Mouse (Mus musculus) limb, embryonic 10.5 days (tissue): Measurements from ENCODE around the gene Rere. TPM values are rescaled to one million over a fixed set of nuclear protein-coding genes. Genes with fewer than 3 reads are reported as not detected.
"Not testable (repeated sequence)": the region's sequence is repeated elsewhere in the genome, so short reads cannot be mapped to it uniquely, and the experiment has no call there.

Source experiments
- DNase-seq: peaks from one replicate; pipeline ENCODE4 v3.0.0-alpha.2; 2017; ENCODE audit warnings: low spot score
- H3K27ac ChIP-seq: fragments of 300-500 bp; sonication (generic); 2 replicates; pipeline ENCODE4 v1.5.1; 2016; ENCODE audit warnings: mild to moderate bottlenecking
- H3K27me3 ChIP-seq: fragments of 300-500 bp; sonication (generic); 2 replicates; pipeline ENCODE4 v1.6.1; 2016; ENCODE audit warnings: low read depth, mild to moderate bottlenecking; ENCODE audit not compliant: poor library complexity, severe bottlenecking
- H3K36me3 ChIP-seq: fragments of 300-500 bp; sonication (generic); 2 replicates; pipeline ENCODE4 v1.6.1; 2016; ENCODE audit warnings: mild to moderate bottlenecking, moderate library complexity
- H3K4me1 ChIP-seq: fragments of 300-500 bp; sonication (generic); 2 replicates; pipeline ENCODE4 v1.6.1; 2016
- H3K4me3 ChIP-seq: fragments of 300-500 bp; sonication (generic); 2 replicates; pipeline ENCODE4 v1.5.1; 2016; ENCODE audit warnings: mild to moderate bottlenecking, moderate library complexity
- H3K9me3 ChIP-seq: fragments of 300-500 bp; sonication (generic); replicated peaks from 2 replicates; pipeline ENCODE4 v1.6.1; 2016; ENCODE audit warnings: mild to moderate bottlenecking
- WGBS: fragments of 180-500 bp; shearing (Covaris S2); methylation state at CpG from one replicate; pipeline ENCODE4 v1.1.7; 2016; 5-methylcytosine and 5-hydroxymethylcytosine counted together
- polyA plus RNA-seq: library from polyadenylated mRNA; unstranded; fragments of >200 nt; fragmentation: Nextera tagmentation; extraction: Ambion mirVana; gene quantifications from 2 replicates; pipeline ENCODE4 v1.2.1, GENCODE M21; 2016

Gene Rere
- polyA plus RNA-seq, 1 experiment from 2014 or later = 40.3 TPM

DNA sequence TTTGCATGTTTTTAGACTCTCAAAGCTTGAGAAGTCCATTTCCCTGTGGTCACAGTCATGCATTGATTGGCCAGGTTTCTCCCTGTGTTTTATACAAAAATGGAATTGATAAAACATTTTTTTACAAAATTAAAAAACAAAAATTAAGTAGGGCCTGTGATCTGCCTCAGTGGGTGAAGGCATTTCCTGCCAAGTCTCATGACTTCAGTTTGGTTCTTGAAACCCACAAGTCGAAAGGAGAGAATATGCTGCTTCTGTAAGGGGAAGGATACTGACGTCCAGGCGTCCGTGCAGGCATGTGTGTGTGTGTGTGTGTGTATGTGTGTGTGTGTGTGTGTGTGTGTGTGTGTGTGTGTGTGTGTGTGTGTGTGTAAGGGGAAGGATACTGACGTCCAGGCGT is 231.9 kb downstream of the Rere start:
- not testable (repeated sequence) for H3K4me3 ChIP-seq, H3K27me3 ChIP-seq, DNase-seq, H3K9me3 ChIP-seq, H3K4me1 ChIP-seq, H3K27ac ChIP-seq
- WGBS = 99% methylated on average over 6 of the region's 6 CpGs
- peaks cover 71% of the 10 kb centered on the region for H3K36me3 ChIP-seq

DNA sequence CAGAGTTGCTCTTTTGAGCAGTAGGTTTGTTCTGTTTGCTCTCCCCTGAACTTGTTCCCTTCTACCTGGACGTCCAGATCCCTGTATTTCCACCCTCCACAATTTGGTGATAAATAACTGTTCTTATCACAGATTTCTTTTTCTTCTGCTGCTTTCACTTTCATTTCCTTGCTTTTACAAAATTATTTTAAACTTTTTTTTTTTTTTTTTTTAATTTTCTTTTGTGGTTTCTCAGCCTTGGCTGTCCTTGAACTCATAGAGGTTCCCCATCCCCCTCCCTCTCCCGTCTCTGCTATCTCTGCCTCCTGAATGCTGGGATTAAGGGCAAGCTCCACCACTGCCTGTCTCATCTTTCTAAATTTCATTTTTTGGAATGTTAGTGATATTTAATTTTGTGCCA is 234.8 kb downstream of the Rere start:
- no peak for DNase-seq
- H3K27ac ChIP-seq = no peak overlapping the region
- H3K27me3 ChIP-seq = no peaks in the 10 kb centered on the region
- WGBS = 78% methylated on average over 2 of the region's 2 CpGs
- no peaks in the 10 kb centered on the region for H3K9me3 ChIP-seq
- no peaks in the 10 kb centered on the region for H3K4me1 ChIP-seq
- peaks cover 56% of the 10 kb centered on the region for H3K36me3 ChIP-seq
- no peak overlapping the region for H3K4me3 ChIP-seq

DNA sequence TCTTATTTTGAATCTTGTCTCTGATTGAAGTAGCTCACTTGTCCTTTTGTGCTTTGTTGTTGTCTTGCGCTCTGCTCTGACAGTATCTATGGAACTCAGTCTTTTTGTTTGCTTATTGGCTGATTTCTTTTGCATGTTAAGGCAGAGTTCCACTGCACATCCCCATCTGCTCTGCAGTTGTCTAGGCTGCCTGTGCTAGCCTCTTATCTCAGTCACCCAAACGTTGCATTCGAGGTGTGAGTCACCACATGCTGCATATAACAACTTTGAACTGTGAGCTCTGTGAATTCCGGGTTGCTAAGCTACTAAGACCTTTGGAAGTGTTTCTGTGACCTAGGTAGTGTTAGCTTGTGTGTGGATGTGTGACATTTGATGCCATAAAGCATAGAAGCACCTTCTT is 235.9 kb downstream of the Rere start:
- no peaks in the 10 kb centered on the region for H3K9me3 ChIP-seq
- 49% methylated on average over 4 of the region's 4 CpGs for WGBS
- no peaks in the 10 kb centered on the region for H3K4me1 ChIP-seq
- no peak overlapping the region for H3K4me3 ChIP-seq
- no peaks in the 10 kb centered on the region for H3K27me3 ChIP-seq
- peaks cover 56% of the 10 kb centered on the region for H3K36me3 ChIP-seq
- DNase-seq = no peak
- H3K27ac ChIP-seq = no peak overlapping the region

GRCm38 (mm10) chr4:150518826-150519225 is 237.4 kb downstream of the Rere start:
- Histone ChIP-seq H3K4me3 (no peak overlapping the region), H3K36me3 (peaks cover 55% of the 10 kb centered on the region), H3K27ac (no peak overlapping the region), H3K27me3 (no peaks in the 10 kb centered on the region), H3K9me3 (no peaks in the 10 kb centered on the region), H3K4me1 (0 out of 2 replicates have a peak, but pooled peaks cover 2% of the 10 kb centered on the region)
- 94% methylated on average over 5 of the region's 5 CpGs for WGBS
- DNase-seq = no peak

- no peak overlapping the region for H3K4me3 ChIP-seq
- WGBS = 94% methylated on average over 1 of the region's 1 CpGs
- H3K27ac ChIP-seq = no peak overlapping the region
- DNase-seq = no peak
- H3K4me1 ChIP-seq = peaks cover 2% of the 10 kb centered on the region; the same call in 1 of the 2 replicates
- H3K36me3 ChIP-seq = peaks cover 58% of the 10 kb centered on the region
- no peaks in the 10 kb centered on the region for H3K27me3 ChIP-seq
- no peaks in the 10 kb centered on the region for H3K9me3 ChIP-seq
These were observed 238.6 kb downstream of the Rere start for GRCm38 (mm10) chr4:150520069-150520468.

DNA sequence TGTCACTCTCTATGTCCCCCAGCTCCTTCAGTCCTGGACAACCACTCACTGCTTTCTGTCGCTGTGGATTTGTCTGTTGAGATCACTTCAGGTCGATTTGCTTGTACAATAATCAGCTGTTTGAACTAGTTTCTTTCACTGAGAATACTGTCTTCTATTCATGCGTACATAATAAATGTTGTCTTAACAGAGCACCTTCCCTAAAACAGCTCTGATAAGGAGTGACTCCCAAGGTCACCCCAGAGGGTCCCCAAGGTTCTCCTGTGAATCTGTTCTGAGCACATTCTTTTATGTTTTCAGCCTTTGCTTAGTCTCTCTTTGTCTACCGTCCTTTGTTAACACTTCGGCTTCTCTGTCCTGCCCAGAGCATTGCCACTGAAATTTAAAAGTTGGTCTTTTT is 241.0 kb downstream of the Rere start:
- Histone ChIP-seq H3K4me1 (peaks cover 13% of the 10 kb centered on the region), H3K36me3 (peaks cover 61% of the 10 kb centered on the region), H3K9me3 (no peaks in the 10 kb centered on the region), H3K4me3 (no peak overlapping the region), H3K27ac (no peak overlapping the region), H3K27me3 (no peaks in the 10 kb centered on the region)
- WGBS = 91% methylated on average over 5 of the region's 5 CpGs
- DNase-seq = no peak

DNA sequence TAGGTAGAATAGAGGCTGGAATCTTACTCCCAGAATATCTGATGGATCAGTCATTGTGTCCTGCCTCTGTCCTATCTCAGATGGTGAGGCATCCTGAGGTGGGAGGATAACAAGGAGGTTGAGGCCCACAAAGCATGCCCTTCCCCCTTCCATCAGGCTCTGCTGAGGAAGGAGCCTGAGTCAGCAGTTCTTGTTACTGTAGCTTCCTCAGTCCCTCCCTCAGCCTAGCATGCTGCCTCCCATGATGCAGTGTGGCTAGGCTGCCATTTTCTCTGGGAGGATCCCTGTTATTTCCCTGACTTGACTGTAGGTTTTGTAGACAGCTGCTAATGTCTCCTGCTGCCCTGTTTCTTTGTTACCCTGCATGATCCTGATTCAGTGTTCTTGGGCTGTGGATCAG is 241.9 kb downstream of the Rere start:
- no peak overlapping the region for H3K4me3 ChIP-seq
- no peaks in the 10 kb centered on the region for H3K9me3 ChIP-seq
- no peaks in the 10 kb centered on the region for H3K27me3 ChIP-seq
- peak overlapping the region; percentile 26 for H3K27ac ChIP-seq
- no peak for DNase-seq
- peaks cover 13% of the 10 kb centered on the region for H3K4me1 ChIP-seq
- H3K36me3 ChIP-seq = peaks cover 62% of the 10 kb centered on the region

DNA sequence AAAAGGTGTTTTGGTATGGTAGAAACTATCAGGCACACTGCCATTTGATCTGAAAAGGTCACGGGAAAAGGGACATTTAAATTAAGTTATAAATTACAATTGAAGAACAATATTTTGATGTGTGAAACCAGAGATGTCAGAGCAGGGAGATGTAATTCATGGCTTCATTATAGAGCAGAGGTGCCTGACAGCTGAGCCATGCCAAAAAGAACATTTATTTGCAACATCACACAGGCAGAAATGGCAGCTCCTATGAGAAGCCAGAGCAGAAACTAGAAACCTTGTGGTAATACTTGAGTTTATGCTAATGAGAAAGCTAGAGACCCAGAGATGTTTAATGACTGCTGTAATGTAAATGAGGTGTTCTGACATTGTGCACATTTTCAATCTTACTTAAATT is 244.8 kb downstream of the Rere start:
- H3K36me3 ChIP-seq = peaks cover 72% of the 10 kb centered on the region
- 44% methylated on average over 1 of the region's 1 CpGs for WGBS
- DNase-seq = no peak

GRCm38 (mm10) chr4:150528426-150528825 is 247.0 kb downstream of the Rere start:
- WGBS = 97% methylated on average over 1 of the region's 1 CpGs
- Histone ChIP-seq H3K36me3 (peaks cover 57% of the 10 kb centered on the region), H3K4me1 (peaks cover 11% of the 10 kb centered on the region), H3K27me3 (no peaks in the 10 kb centered on the region), H3K27ac (no peak overlapping the region), H3K9me3 (no peaks in the 10 kb centered on the region), H3K4me3 (no peak overlapping the region)
- DNase-seq = no peak

More for the DNA sequence above, 244.8 kb downstream of the Rere start:
- H3K4me1 ChIP-seq = peaks cover 13% of the 10 kb centered on the region
- H3K4me3 ChIP-seq = no peak overlapping the region
- H3K27ac ChIP-seq = no peak overlapping the region
- H3K9me3 ChIP-seq = no peaks in the 10 kb centered on the region
- no peaks in the 10 kb centered on the region for H3K27me3 ChIP-seq

GRCm38 (mm10) chr4:150528846-150529245 is 247.4 kb downstream of the Rere start:
- Histone ChIP-seq H3K27me3 (no peaks in the 10 kb centered on the region), H3K4me3 (no peak overlapping the region), H3K27ac (no peak overlapping the region), H3K4me1 (peaks cover 11% of the 10 kb centered on the region), H3K9me3 (no peaks in the 10 kb centered on the region), H3K36me3 (peaks cover 53% of the 10 kb centered on the region)
- 93% methylated on average over 5 of the region's 5 CpGs for WGBS
- no peak for DNase-seq

DNA sequence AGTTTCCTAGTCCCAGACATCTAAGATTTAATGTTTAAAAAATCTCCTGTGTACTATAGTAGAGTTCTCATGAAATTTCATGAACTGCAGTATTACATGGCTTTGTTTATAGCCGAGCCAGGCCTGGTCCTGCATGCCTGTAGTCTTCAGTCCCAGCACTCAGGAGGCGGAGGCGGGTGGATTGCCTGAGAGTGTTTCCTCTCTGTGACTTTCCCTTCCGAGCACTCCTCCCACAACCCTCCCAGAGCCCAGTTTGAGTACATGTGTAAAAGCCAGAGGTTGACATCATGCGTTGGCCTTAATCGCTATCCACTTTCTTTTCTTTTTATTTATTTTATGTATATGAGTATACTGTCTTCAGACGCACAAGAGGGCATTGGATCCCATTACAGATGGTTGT is 250.4 kb downstream of the Rere start:
- H3K36me3 ChIP-seq = peaks cover 63% of the 10 kb centered on the region
- H3K27ac ChIP-seq = no peak overlapping the region
- no peaks in the 10 kb centered on the region for H3K9me3 ChIP-seq
- H3K4me3 ChIP-seq = no peak overlapping the region
- no peaks in the 10 kb centered on the region for H3K27me3 ChIP-seq
- 89% methylated on average over 7 of the region's 7 CpGs for WGBS
- no peak for DNase-seq
- H3K4me1 ChIP-seq = peaks cover 5% of the 10 kb centered on the region

GRCm38 (mm10) chr4:150536821-150537510 is 255.5 kb downstream of the Rere start:
- H3K4me1 ChIP-seq = no peaks in the 10 kb centered on the region
- H3K9me3 ChIP-seq = no peaks in the 10 kb centered on the region
- H3K27ac ChIP-seq = no peak overlapping the region
- H3K36me3 ChIP-seq = peaks cover 71% of the 10 kb centered on the region
- no peak for DNase-seq
- H3K27me3 ChIP-seq = no peaks in the 10 kb centered on the region
- 94% methylated on average over 3 of the region's 3 CpGs for WGBS
- no peak overlapping the region for H3K4me3 ChIP-seq

GRCm38 (mm10) chr4:150539846-150540245 is 258.4 kb downstream of the Rere start:
- WGBS = 97% methylated on average over 1 of the region's 1 CpGs
- Histone ChIP-seq H3K9me3 (no peaks in the 10 kb centered on the region), H3K4me3 (no peak overlapping the region), H3K27ac (no peak overlapping the region), H3K4me1 (peaks cover 4% of the 10 kb centered on the region; the same call in 1 of the 2 replicates), H3K36me3 (peaks cover 65% of the 10 kb centered on the region), H3K27me3 (no peaks in the 10 kb centered on the region)
- DNase-seq = no peak
